Mouse (Mus musculus) MEL-GATA-1-ER (cell line): ENCODE measurements at regions not wholly inside any gene's neighbourhood (a gene's known extent, or its start where the extent isn't known, plus 50 kb on each side); places are given as distances from the start of the nearest gene placed in this dataset.

Source experiments
- DNase-seq: peaks from one replicate; pipeline ENCODE4 v3.0.0-alpha.2; 2012; ENCODE audit warnings: low read depth; ENCODE audit errors: extremely low read depth

GRCm38 (mm10) chr3:131698070-131698750, 133.6 kb downstream of the Papss1 start:
- no peak for DNase-seq

GRCm38 (mm10) chr3:131703134-131703533, 138.6 kb downstream of the Papss1 start:
- no peak for DNase-seq

GRCm38 (mm10) chr3:131713532-131713931, 149.0 kb downstream of the Papss1 start:
- DNase-seq, result peak; percentile 29

- no peak for DNase-seq
Observed at GRCm38 (mm10) chr3:131718761-131719160, 154.2 kb downstream of the Papss1 start.

- DNase-seq, result peak; percentile 45
Observed at GRCm38 (mm10) chr3:131728618-131729017, 164.1 kb downstream of the Papss1 start.

GRCm38 (mm10) chr3:131734226-131734625, 169.7 kb downstream of the Papss1 start:
- no peak for DNase-seq

- DNase-seq, result no peak
Observed at GRCm38 (mm10) chr3:131737461-131737860, 172.9 kb downstream of the Papss1 start.

GRCm38 (mm10) chr3:131737953-131738598, 173.5 kb downstream of the Papss1 start:
- no peak for DNase-seq

GRCm38 (mm10) chr3:131755537-131755936, 191.0 kb downstream of the Papss1 start:
- no peak for DNase-seq

- no peak for DNase-seq
Observed at GRCm38 (mm10) chr3:131756126-131756525, 191.6 kb downstream of the Papss1 start.

GRCm38 (mm10) chr3:131769976-131770375, 205.4 kb downstream of the Papss1 start:
- no peak for DNase-seq

GRCm38 (mm10) chr3:131770486-131770885, 205.9 kb downstream of the Papss1 start:
- DNase-seq, result no peak

- DNase-seq, result no peak
Observed at GRCm38 (mm10) chr3:131771863-131772546, 207.4 kb downstream of the Papss1 start.

- DNase-seq, result no peak
Observed at GRCm38 (mm10) chr3:131772593-131772992, 208.0 kb downstream of the Papss1 start.

GRCm38 (mm10) chr3:131775431-131775830, 210.9 kb downstream of the Papss1 start:
- no peak for DNase-seq

GRCm38 (mm10) chr3:131776650-131777049, 212.1 kb downstream of the Papss1 start:
- DNase-seq, result no peak

- DNase-seq, result no peak
Observed at GRCm38 (mm10) chr3:131779803-131780202, 215.2 kb downstream of the Papss1 start.

- DNase-seq, result no peak
Observed at GRCm38 (mm10) chr3:131785524-131785923, 221.0 kb downstream of the Papss1 start.

- DNase-seq, result no peak
Observed at GRCm38 (mm10) chr3:131788321-131788720, 223.8 kb downstream of the Papss1 start.

GRCm38 (mm10) chr3:131789177-131789576, 224.6 kb downstream of the Papss1 start:
- no peak for DNase-seq

GRCm38 (mm10) chr3:131794056-131794455, 229.5 kb downstream of the Papss1 start:
- no peak for DNase-seq
